Mouse (Mus musculus): Measurements from ENCODE around the gene Lclat1.

- TF ChIP-seq POLR2A (IDR thresholded peaks at IDR 0.05; ENCODE audit: borderline replicate concordance, extremely low read depth, insufficient read depth, insufficient read length, poor library complexity, severe bottlenecking) (no peak), CTCF (IDR thresholded peaks at IDR 0.05; ENCODE audit: borderline replicate concordance, extremely low read depth, insufficient read depth, insufficient read length) (no peak)
Observed at GRCm38 (mm10) chr17:73284301-73284700, 176.5 kb downstream of the Lclat1 start.
